Mouse (Mus musculus): ENCODE data around the gene Gm9958.

Gene Gm9958

GRCm38 (mm10) chr5:90405210-90405609 lies 38.2 kb downstream of the Gm9958 start:
- DNase-seq (ENCODE audit: low read depth, low spot score), result no peak

- DNase-seq (ENCODE audit: low read depth, low spot score), result no peak
Measured at GRCm38 (mm10) chr5:90414142-90414924, 47.3 kb downstream of the Gm9958 start.

- DNase-seq (ENCODE audit: low read depth, low spot score), result no peak
Measured at GRCm38 (mm10) chr5:90414925-90415295, 47.9 kb downstream of the Gm9958 start.

Data from retina, postnatal 7 days (tissue).